Mouse (Mus musculus) brain, embryonic 18.5 days (tissue): ENCODE measurements at regions not wholly inside any gene's neighbourhood (a gene's known extent, or its start where the extent isn't known, plus 50 kb on each side); places are given as distances from the start of the nearest gene placed in this dataset.

ENCODE experiments used
- DNase-seq: peaks from one replicate; pipeline ENCODE4 v3.0.0-alpha.2; 2012; ENCODE audit warnings: low read depth, low spot score

GRCm38 (mm10) chr15:70034976-70035375, 3534.3 kb upstream of the Lrrc6 start:
- DNase-seq, result no peak

GRCm38 (mm10) chr15:70029468-70029867, 3528.8 kb upstream of the Lrrc6 start:
- no peak for DNase-seq

- DNase-seq, result peak; percentile 46
These were observed 3512.1 kb upstream of the Lrrc6 start for GRCm38 (mm10) chr15:70012792-70013191.
